Mouse (Mus musculus) intestine, postnatal 0 days (tissue): ENCODE results near the gene Upk3b. TPM values are rescaled to one million over a fixed set of nuclear protein-coding genes. Genes with fewer than 3 reads are reported as not detected.

Experiments used
- ATAC-seq: fragments of 200-750 bp; cut with Nextera tagmentation; 2 replicates; pipeline ENCODE4 v1.8.0; 2017; ENCODE audit warnings: mild to moderate bottlenecking, moderate TSS enrichment, moderate library complexity
- H3K27ac ChIP-seq: fragments of 300-500 bp; sonication (generic); 2 replicates; pipeline ENCODE4 v1.5.1; 2014; ENCODE audit warnings: mild to moderate bottlenecking, low read depth, low read length, moderate library complexity
- H3K27me3 ChIP-seq: fragments of 300-500 bp; sonication (generic); replicated peaks from 2 replicates; pipeline ENCODE4 v1.6.1; 2014; ENCODE audit warnings: low read length, mixed read lengths; ENCODE audit not compliant: control insufficient read depth, insufficient read depth
- H3K36me3 ChIP-seq: fragments of 300-500 bp; sonication (generic); 2 replicates; pipeline ENCODE4 v1.6.1; 2014; ENCODE audit warnings: mild to moderate bottlenecking, moderate library complexity; ENCODE audit not compliant: control insufficient read depth, insufficient read depth
- H3K4me1 ChIP-seq: fragments of 300-500 bp; sonication (generic); replicated peaks from 2 replicates; pipeline ENCODE4 v1.6.1; 2014; ENCODE audit warnings: antibody characterized with exemption, low read length, mixed read lengths; ENCODE audit not compliant: control insufficient read depth, insufficient read depth
- H3K4me2 ChIP-seq: fragments of 300-500 bp; sonication (generic); replicated peaks from 2 replicates; pipeline ENCODE4 v1.6.1; 2014; ENCODE audit warnings: low read depth, mild to moderate bottlenecking, moderate library complexity
- H3K4me3 ChIP-seq: fragments of 300-500 bp; sonication (generic); 2 replicates; pipeline ENCODE4 v1.5.1; 2014; ENCODE audit warnings: low read depth, low read length
- H3K9ac ChIP-seq: fragments of 300-500 bp; sonication (generic); 2 replicates; pipeline ENCODE4 v1.6.1; 2014; ENCODE audit warnings: mild to moderate bottlenecking, low read depth, low read length
- H3K9me3 ChIP-seq: fragments of 300-500 bp; sonication (generic); 2 replicates; pipeline ENCODE4 v1.6.1; 2016; ENCODE audit warnings: mixed run types; ENCODE audit not compliant: control insufficient read depth
- CTCF ChIP-seq: sonication (generic); IDR thresholded peaks from 2 replicates; pipeline ENCODE4 v1.5.1; 2016; ENCODE audit warnings: low read depth, mild to moderate bottlenecking, control low read depth, antibody characterized with exemption, moderate library complexity
- WGBS: fragments of 180-500 bp; shearing (Covaris S2); extraction: QIAGEN DNeasy Blood & Tissue Kit; methylation state at CpG from one replicate; pipeline ENCODE4 v1.1.7; 2014; 5-methylcytosine and 5-hydroxymethylcytosine counted together
- polyA plus RNA-seq: library from polyadenylated mRNA; unstranded; fragments of >200 nt; fragmentation: Nextera tagmentation; extraction: Ambion mirVana; gene quantifications from 2 replicates; pipeline ENCODE4 v1.2.1, GENCODE M21; 2015

Upk3b gene
- polyA plus RNA-seq, 1 experiment from 2014 or later, result 18.3 TPM

GRCm38 (mm10) chr5:136075076-136075475 lies 36.8 kb downstream of the Upk3b start:
- no peaks in the 10 kb centered on the region for H3K36me3 ChIP-seq
- no peaks in the 10 kb centered on the region for H3K27me3 ChIP-seq
- H3K9me3 ChIP-seq, result no peaks in the 10 kb centered on the region
- WGBS, result 84% methylated on average over 5 of the region's 5 CpGs
- H3K4me2 ChIP-seq, result no peak overlapping the region
- no peak for ATAC-seq
- no peak overlapping the region for H3K27ac ChIP-seq
- no peak for TF ChIP-seq CTCF
- H3K4me3 ChIP-seq, result no peak overlapping the region
- H3K9ac ChIP-seq, result no peak overlapping the region
- no peaks in the 10 kb centered on the region for H3K4me1 ChIP-seq

GRCm38 (mm10) chr5:136076284-136076683 lies 38.0 kb downstream of the Upk3b start:
- H3K36me3 ChIP-seq, result no peaks in the 10 kb centered on the region
- H3K27me3 ChIP-seq, result no peaks in the 10 kb centered on the region
- H3K9me3 ChIP-seq, result no peaks in the 10 kb centered on the region
- H3K4me1 ChIP-seq, result no peaks in the 10 kb centered on the region
- 0 out of 2 replicates have a peak overlapping the region, but pooled peaks have one; percentile 13 for H3K4me2 ChIP-seq
- no peak overlapping the region for H3K4me3 ChIP-seq
- ATAC-seq, result peak; percentile 50; the same call in 1 of the 2 replicates
- no peak for TF ChIP-seq CTCF
- 18% methylated on average over 7 of the region's 7 CpGs for WGBS
- no peak overlapping the region; the same call in 1 of the 2 replicates for H3K27ac ChIP-seq
- no peak overlapping the region for H3K9ac ChIP-seq

- peak overlapping the region; percentile 16; the same call in 1 of the 2 replicates for H3K27ac ChIP-seq
- ATAC-seq, result no peak
- H3K4me2 ChIP-seq, result no peak overlapping the region
- 70% methylated on average over 9 of the region's 9 CpGs for WGBS
- no peaks in the 10 kb centered on the region for H3K9me3 ChIP-seq
- H3K9ac ChIP-seq, result no peak overlapping the region
- no peaks in the 10 kb centered on the region for H3K4me1 ChIP-seq
- TF ChIP-seq CTCF, result no peak
- no peak overlapping the region for H3K4me3 ChIP-seq
- no peaks in the 10 kb centered on the region for H3K36me3 ChIP-seq
- no peaks in the 10 kb centered on the region for H3K27me3 ChIP-seq
Observed at GRCm38 (mm10) chr5:136077001-136077550, 38.8 kb downstream of the Upk3b start.

GRCm38 (mm10) chr5:136078136-136078535 lies 39.8 kb downstream of the Upk3b start:
- TF ChIP-seq CTCF, result no peak
- no peak for ATAC-seq
- no peak overlapping the region for H3K27ac ChIP-seq
- no peak overlapping the region for H3K4me3 ChIP-seq
- no peaks in the 10 kb centered on the region for H3K4me1 ChIP-seq
- no peaks in the 10 kb centered on the region for H3K9me3 ChIP-seq
- no peak overlapping the region for H3K4me2 ChIP-seq
- WGBS, result 92% methylated on average over 5 of the region's 5 CpGs
- H3K36me3 ChIP-seq, result no peaks in the 10 kb centered on the region
- H3K9ac ChIP-seq, result no peak overlapping the region
- H3K27me3 ChIP-seq, result no peaks in the 10 kb centered on the region

- H3K36me3 ChIP-seq, result no peaks in the 10 kb centered on the region
- 84% methylated on average over 4 of the region's 4 CpGs for WGBS
- TF ChIP-seq CTCF, result peak; percentile 51
Observed at GRCm38 (mm10) chr5:136082345-136082744, 44.0 kb downstream of the Upk3b start.

GRCm38 (mm10) chr5:136083669-136084107 lies 45.4 kb downstream of the Upk3b start, which contains the start of gene Rasa4:
TSS of gene Rasa4 (plus strand) at chr5:136083916.
- H3K4me3 ChIP-seq, result peak within 1 kb of the TSS; percentile 69
- WGBS, result under 1% methylated on average over 28 of the region's 28 CpGs
- peak within 1 kb of the TSS; percentile 44 for H3K9ac ChIP-seq
- no peaks in the 10 kb centered on the region for H3K27me3 ChIP-seq
- H3K9me3 ChIP-seq, result no peaks in the 10 kb centered on the region
- ATAC-seq, result peak; percentile 91
- peaks cover 7% of the 10 kb centered on the region for H3K4me1 ChIP-seq
- peak within 1 kb of the TSS; percentile 17; the same call in 1 of the 2 replicates for H3K27ac ChIP-seq
- H3K4me2 ChIP-seq, result peak within 1 kb of the TSS; percentile 98
- no peaks in the 10 kb centered on the region for H3K36me3 ChIP-seq
- TF ChIP-seq CTCF, result peak; percentile 20

More at GRCm38 (mm10) chr5:136082345-136082744, 44.0 kb downstream of the Upk3b start:
- Histone ChIP-seq H3K4me3 (no peak overlapping the region), H3K9me3 (no peaks in the 10 kb centered on the region), H3K4me2 (no peak overlapping the region), H3K27ac (no peak overlapping the region), H3K9ac (no peak overlapping the region), H3K27me3 (no peaks in the 10 kb centered on the region), H3K4me1 (peaks cover 7% of the 10 kb centered on the region)
- ATAC-seq, result no peak
